Mouse (Mus musculus) brown adipose tissue, adult 24 weeks (tissue): ENCODE data around the gene Mgat5. TPM values are rescaled to one million over a fixed set of nuclear protein-coding genes. Genes with fewer than 3 reads are reported as not detected.

Source experiments
- H3K27ac ChIP-seq: fragments of 200-500 bp; replicated peaks from 2 replicates; pipeline ENCODE4 v1.5.1; 2012; ENCODE audit warnings: low read depth, mild to moderate bottlenecking, low read length
- H3K4me1 ChIP-seq: fragments of 200-500 bp; 2 replicates; pipeline ENCODE4 v1.6.1; 2012; ENCODE audit warnings: low read length, mixed read lengths; ENCODE audit not compliant: control insufficient read depth, insufficient read depth, insufficient read length
- H3K4me3 ChIP-seq: fragments of 200-500 bp; 2 replicates; pipeline ENCODE4 v1.5.1; 2012; ENCODE audit warnings: low read depth, mild to moderate bottlenecking, low read length, moderate library complexity; ENCODE audit not compliant: insufficient read depth
- polyA plus RNA-seq: library from polyadenylated mRNA; stranded (reverse); fragments of >200 nt; gene quantifications from 2 replicates; pipeline ENCODE4 v1.2.4, GENCODE M21; 2012; ENCODE audit not compliant: missing spikeins, insufficient read depth, insufficient read length

The Mgat5 gene
- polyA plus RNA-seq, 1 experiment = 2.7 TPM

- Histone ChIP-seq H3K27ac (no peak overlapping the region), H3K4me1 (no peaks in the 10 kb centered on the region), H3K4me3 (no peak overlapping the region)
Observed at GRCm38 (mm10) chr1:127530849-127531580, 326.2 kb downstream of the Mgat5 start.

GRCm38 (mm10) chr1:127531723-127532122 lies 326.9 kb downstream of the Mgat5 start:
- H3K27ac ChIP-seq = no peak overlapping the region
- no peaks in the 10 kb centered on the region for H3K4me1 ChIP-seq
- no peak overlapping the region for H3K4me3 ChIP-seq

- Histone ChIP-seq H3K4me3 (no peak overlapping the region), H3K27ac (no peak overlapping the region), H3K4me1 (no peaks in the 10 kb centered on the region)
Observed at GRCm38 (mm10) chr1:127536448-127536847, 331.6 kb downstream of the Mgat5 start.

GRCm38 (mm10) chr1:127537204-127538038 lies 332.6 kb downstream of the Mgat5 start:
- Histone ChIP-seq H3K27ac (no peak overlapping the region), H3K4me1 (no peaks in the 10 kb centered on the region), H3K4me3 (no peak overlapping the region)
